Mouse (Mus musculus): Measurements from ENCODE around the gene Trap1.
"Not testable (repeated sequence)": the region's sequence is repeated elsewhere in the genome, so short reads cannot be mapped to it uniquely, and the experiment has no call there.

Trap1 gene

GRCm38 (mm10) chr16:4035575-4035974 is 42.1 kb downstream of the Trap1 start:
- no peak for DNase-seq (ENCODE audit: low spot score)

GRCm38 (mm10) chr16:4034476-4034875 is 43.2 kb downstream of the Trap1 start:
- DNase-seq (ENCODE audit: low spot score), result no peak

- DNase-seq (ENCODE audit: low spot score), result no peak
Observed at GRCm38 (mm10) chr16:4033971-4034370, 43.7 kb downstream of the Trap1 start.

- no peak for DNase-seq (ENCODE audit: low spot score)
Observed at GRCm38 (mm10) chr16:4032341-4032748, 45.3 kb downstream of the Trap1 start.

- DNase-seq (ENCODE audit: low spot score), result no peak
Observed at GRCm38 (mm10) chr16:4031441-4032274, 46.0 kb downstream of the Trap1 start.

- no peak for DNase-seq (ENCODE audit: low spot score)
Observed at GRCm38 (mm10) chr16:4030501-4030900, 47.1 kb downstream of the Trap1 start.

- no peak for DNase-seq (ENCODE audit: low spot score)
Observed at GRCm38 (mm10) chr16:4029371-4029841, 48.2 kb downstream of the Trap1 start.

- DNase-seq (ENCODE audit: low spot score), result no peak
Observed at GRCm38 (mm10) chr16:4027211-4027610, 50.4 kb downstream of the Trap1 start.

- no peak for DNase-seq (ENCODE audit: low spot score)
Observed at GRCm38 (mm10) chr16:4026672-4027071, 51.0 kb downstream of the Trap1 start.

- no peak for DNase-seq (ENCODE audit: low spot score)
Observed at GRCm38 (mm10) chr16:4022719-4023118, 54.9 kb downstream of the Trap1 start.

- DNase-seq (ENCODE audit: low spot score), result no peak
Observed at GRCm38 (mm10) chr16:4021241-4021640, 56.4 kb downstream of the Trap1 start.

GRCm38 (mm10) chr16:4017466-4017865 is 60.2 kb downstream of the Trap1 start:
- DNase-seq (ENCODE audit: low spot score), result not testable (repeated sequence)

- DNase-seq (ENCODE audit: low spot score), result not testable (repeated sequence)
Observed at GRCm38 (mm10) chr16:4016786-4017185, 60.8 kb downstream of the Trap1 start.

- DNase-seq (ENCODE audit: low spot score), result no peak
Observed at GRCm38 (mm10) chr16:4014040-4014668, 63.5 kb downstream of the Trap1 start.

GRCm38 (mm10) chr16:4012882-4013570 is 64.6 kb downstream of the Trap1 start:
- no peak for DNase-seq (ENCODE audit: low spot score)

GRCm38 (mm10) chr16:4003489-4004398 is 73.9 kb downstream of the Trap1 start, which contains the start of gene Slx4:
Gene Slx4 (minus strand): TSS chr16:4003770.
- peak; percentile 94 for DNase-seq (ENCODE audit: low spot score)

Measured in left cerebral cortex, adult 11 months (tissue).